Mouse (Mus musculus) inflammation-experienced regulatory T-cells, adult 6 months (primary cell): ENCODE data around the gene Med29. TPM values are rescaled to one million over a fixed set of nuclear protein-coding genes. Genes with fewer than 3 reads are reported as not detected.

Experiments used
- ATAC-seq: one replicate; pipeline ENCODE4 v1.8.0; 2017
- polyA plus RNA-seq, 3 experiments: library from polyadenylated mRNA; unstranded; fragments of 100-300 nt; shearing (Covaris generic); gene quantifications; one replicate each; pipeline ENCODE4 v1.2.1; 2017

Gene Med29
- polyA plus RNA-seq: 10 to 100 TPM; 26.2 to 33.0 (median 32.5) TPM

- ATAC-seq: peak; percentile 98
These were observed at the start of gene Med29, which contains the start of gene Paf1 for GRCm38 (mm10) chr7:28392429-28393271. Gene Med29, minus strand, starts transcription at chr7:28392708. Gene Paf1, plus strand, starts transcription at chr7:28392951.

GRCm38 (mm10) chr7:28441776-28442485 lies 49.4 kb upstream of the Med29 start:
- no peak for ATAC-seq

GRCm38 (mm10) chr7:28440739-28441138 lies 48.2 kb upstream of the Med29 start:
- ATAC-seq: peak; percentile 51

- ATAC-seq: no peak
These were observed 46.3 kb upstream of the Med29 start for GRCm38 (mm10) chr7:28438771-28439170.

- no peak for ATAC-seq
These were observed 45.5 kb upstream of the Med29 start for GRCm38 (mm10) chr7:28437964-28438363.

- ATAC-seq: peak; percentile 46
These were observed 44.5 kb upstream of the Med29 start, which contains the start of gene Gmfg for GRCm38 (mm10) chr7:28436932-28437570. Gene Gmfg, plus strand, starts transcription at chr7:28437447.

- ATAC-seq: peak; percentile 88
These were observed 43.9 kb upstream of the Med29 start for GRCm38 (mm10) chr7:28436271-28436904.

- no peak for ATAC-seq
These were observed 43.3 kb upstream of the Med29 start for GRCm38 (mm10) chr7:28435660-28436259.

- ATAC-seq: no peak
These were observed 39.7 kb upstream of the Med29 start for GRCm38 (mm10) chr7:28432252-28432651.

- ATAC-seq: no peak
These were observed 38.0 kb upstream of the Med29 start for GRCm38 (mm10) chr7:28430512-28430911.

GRCm38 (mm10) chr7:28427738-28428137 lies 35.2 kb upstream of the Med29 start:
- no peak for ATAC-seq

- no peak for ATAC-seq
These were observed 30.5 kb upstream of the Med29 start for GRCm38 (mm10) chr7:28423018-28423417.

GRCm38 (mm10) chr7:28419416-28419815 lies 26.9 kb upstream of the Med29 start:
- no peak for ATAC-seq

GRCm38 (mm10) chr7:28418096-28418670 lies 25.7 kb upstream of the Med29 start:
- ATAC-seq: no peak

- ATAC-seq: no peak
These were observed 24.9 kb upstream of the Med29 start for GRCm38 (mm10) chr7:28417368-28417767.

GRCm38 (mm10) chr7:28412826-28413225 lies 20.3 kb upstream of the Med29 start:
- no peak for ATAC-seq

- ATAC-seq: no peak
These were observed 18.4 kb upstream of the Med29 start for GRCm38 (mm10) chr7:28410841-28411475.

- no peak for ATAC-seq
These were observed 9.4 kb upstream of the Med29 start for GRCm38 (mm10) chr7:28401942-28402341.

GRCm38 (mm10) chr7:28401030-28401429 lies 8.5 kb upstream of the Med29 start:
- ATAC-seq: no peak

- no peak for ATAC-seq
These were observed 6.3 kb upstream of the Med29 start for GRCm38 (mm10) chr7:28398696-28399340.

- no peak for ATAC-seq
These were observed 5.5 kb upstream of the Med29 start for GRCm38 (mm10) chr7:28398000-28398399.
